Mouse (Mus musculus) embryo, embryonic 11 days (tissue): Measurements from ENCODE around the gene Fblim1.
A peak's percentile ranks its signal among the peaks of the same experiment; 100 is the strongest.

Source experiments
- DNase-seq: peaks from one replicate; pipeline ENCODE4 v3.0.0-alpha.2; 2015

Gene Fblim1

DNA sequence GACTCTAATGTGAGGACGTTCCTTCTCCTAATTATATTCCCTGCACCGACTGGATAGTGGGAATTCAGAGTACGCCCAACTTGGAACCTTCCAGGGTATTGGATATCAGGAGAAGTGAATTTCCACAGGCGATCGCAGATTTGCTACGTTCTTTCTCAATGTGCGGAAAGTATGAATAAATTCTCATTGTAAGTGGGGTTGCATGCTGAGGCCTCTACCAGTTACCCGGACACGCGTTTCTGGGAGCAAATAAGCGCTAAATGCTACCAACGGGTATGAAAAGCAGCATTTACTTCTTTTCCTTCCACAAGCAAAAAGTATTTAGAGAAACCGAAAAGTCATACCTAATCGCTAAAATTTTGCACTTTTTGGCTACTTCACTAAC is 68.7 kb downstream of the Fblim1 start:
- no peak for DNase-seq

GRCm38 (mm10) chr4:141536291-141537225 is 69.3 kb downstream of the Fblim1 start:
- DNase-seq = peak; percentile 91

GRCm38 (mm10) chr4:141534947-141535680 is 70.8 kb downstream of the Fblim1 start:
- DNase-seq = peak; percentile 77

DNA sequence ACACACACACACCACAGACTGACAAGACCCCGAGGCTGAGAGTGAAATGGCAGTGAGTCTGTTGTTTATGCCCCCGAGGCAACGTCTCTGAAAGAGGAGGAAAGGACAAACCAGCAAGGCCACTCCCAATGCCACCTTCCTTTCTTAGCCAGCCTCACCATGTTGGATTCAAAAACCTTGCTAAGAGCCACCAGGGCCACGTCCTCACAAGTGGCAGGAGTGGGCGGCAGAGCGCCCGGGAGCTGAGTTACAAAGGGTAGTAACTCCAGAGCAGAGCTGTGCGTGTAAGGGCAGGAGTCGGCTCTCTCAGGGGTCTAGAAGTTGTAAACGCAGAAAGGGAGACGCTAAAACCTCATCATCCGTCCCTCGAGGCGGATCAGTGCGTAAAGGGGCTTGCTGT is 74.9 kb downstream of the Fblim1 start:
- DNase-seq = no peak

GRCm38 (mm10) chr4:141528938-141529337 is 77.0 kb downstream of the Fblim1 start:
- no peak for DNase-seq

- DNase-seq = no peak
These were observed 78.8 kb downstream of the Fblim1 start for GRCm38 (mm10) chr4:141526936-141527650.
